Mouse (Mus musculus) heart, embryonic 15.5 days (tissue): ENCODE data around the gene Khnyn. TPM values are rescaled to one million over a fixed set of nuclear protein-coding genes. Genes with fewer than 3 reads are reported as not detected.

ENCODE experiments used
- ATAC-seq: fragments of 200-750 bp; cut with Nextera tagmentation; replicated peaks from 2 replicates; pipeline ENCODE4 v1.8.0; 2017; ENCODE audit warnings: low read depth, moderate TSS enrichment; ENCODE audit not compliant: insufficient number of reproducible peaks, insufficient read depth, low FRiP score
- H3K27ac ChIP-seq: fragments of 300-500 bp; sonication (generic); 2 replicates; pipeline ENCODE4 v1.5.1; 2015; ENCODE audit warnings: mild to moderate bottlenecking, inconsistent platforms
- H3K27me3 ChIP-seq: fragments of 300-500 bp; sonication (generic); 2 replicates; pipeline ENCODE4 v1.6.1; 2015; ENCODE audit warnings: inconsistent platforms
- H3K36me3 ChIP-seq: fragments of 300-500 bp; sonication (generic); 2 replicates; pipeline ENCODE4 v1.6.1; 2015; ENCODE audit warnings: mild to moderate bottlenecking, inconsistent platforms
- H3K4me1 ChIP-seq: fragments of 300-500 bp; sonication (generic); replicated peaks from 2 replicates; pipeline ENCODE4 v1.6.1; 2015; ENCODE audit warnings: inconsistent platforms
- H3K4me2 ChIP-seq: fragments of 300-500 bp; sonication (generic); 2 replicates; pipeline ENCODE4 v1.6.1; 2015; ENCODE audit warnings: inconsistent platforms, mild to moderate bottlenecking, moderate library complexity
- H3K4me3 ChIP-seq: fragments of 300-500 bp; sonication (generic); 2 replicates; pipeline ENCODE4 v1.5.1; 2015; ENCODE audit warnings: mild to moderate bottlenecking, inconsistent platforms
- H3K9ac ChIP-seq: fragments of 300-500 bp; sonication (generic); 2 replicates; pipeline ENCODE4 v1.6.1; 2015; ENCODE audit warnings: mild to moderate bottlenecking, inconsistent platforms
- H3K9me3 ChIP-seq: fragments of 300-500 bp; sonication (generic); replicated peaks from 2 replicates; pipeline ENCODE4 v1.6.1; 2016; ENCODE audit warnings: inconsistent platforms
- WGBS: fragments of 180-500 bp; shearing (Covaris S2); methylation state at CpG from one replicate; pipeline ENCODE4 v1.1.7; 2015; ENCODE audit warnings: mixed read lengths; 5-methylcytosine and 5-hydroxymethylcytosine counted together
- polyA plus RNA-seq: library from polyadenylated mRNA; unstranded; fragments of >200 nt; fragmentation: Nextera tagmentation; extraction: Ambion mirVana; gene quantifications from 2 replicates; pipeline ENCODE4 v1.2.1, GENCODE M21; 2015

The Khnyn gene
- polyA plus RNA-seq, 1 experiment from 2014 or later: 9.2 TPM

GRCm38 (mm10) chr14:55873714-55874683, 10.7 kb upstream of the Khnyn start:
- H3K4me2 ChIP-seq: peak overlapping the region; percentile 40
- ATAC-seq: peak; percentile 58
- WGBS: 13% methylated on average over 30 of the region's 30 CpGs
- peaks cover 29% of the 10 kb centered on the region for H3K4me1 ChIP-seq
- peak overlapping the region; percentile 17; the same call in 1 of the 2 replicates for H3K4me3 ChIP-seq
- no peaks in the 10 kb centered on the region for H3K9me3 ChIP-seq
- no peak overlapping the region for H3K27ac ChIP-seq
- H3K36me3 ChIP-seq: peaks cover 33% of the 10 kb centered on the region
- no peaks in the 10 kb centered on the region for H3K27me3 ChIP-seq
- peak overlapping the region; percentile 29; the same call in 1 of the 2 replicates for H3K9ac ChIP-seq

DNA sequence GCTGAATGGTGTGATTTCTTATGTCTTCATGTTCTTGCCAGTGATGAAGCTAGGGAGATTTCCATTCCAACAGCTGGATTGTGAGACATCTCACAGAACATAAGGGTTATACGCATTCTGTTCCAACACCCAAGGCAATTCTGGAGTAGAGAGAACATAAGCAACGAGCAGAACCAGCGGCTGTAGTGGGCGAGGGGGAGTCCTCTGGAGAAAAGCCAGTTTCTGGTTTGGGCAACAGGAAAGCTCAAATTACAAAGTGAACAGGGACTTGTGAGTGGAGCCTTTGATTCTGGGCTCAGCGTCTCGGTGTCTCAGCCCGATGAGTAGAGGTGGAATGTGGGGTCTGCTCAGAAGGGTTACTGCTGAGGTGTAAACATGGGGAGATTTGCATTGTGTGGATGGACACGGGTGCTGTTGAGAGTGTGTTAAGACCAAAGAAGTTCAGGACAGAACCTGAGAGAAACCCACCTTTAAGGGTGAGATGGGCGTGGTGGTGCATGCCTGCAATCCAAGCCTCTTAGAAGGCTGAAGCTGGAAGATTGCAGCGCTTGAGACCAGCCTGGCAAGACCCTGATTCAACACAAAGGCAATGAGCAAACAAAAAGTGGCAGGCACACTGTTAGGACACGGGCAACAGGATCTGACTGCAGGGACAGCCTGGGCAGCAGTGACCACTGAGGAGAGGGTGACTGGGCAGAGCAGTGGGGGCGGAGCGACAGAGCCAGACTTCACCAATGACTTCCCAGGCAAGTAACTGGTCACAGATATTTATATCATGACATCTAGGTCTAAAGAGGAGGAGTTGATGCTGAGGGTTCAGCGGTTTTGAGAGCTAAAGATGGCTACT, 7.1 kb upstream of the Khnyn start:
- Histone ChIP-seq H3K27ac (no peak overlapping the region), H3K4me2 (peak overlapping the region; percentile 30), H3K27me3 (no peaks in the 10 kb centered on the region), H3K4me1 (peaks cover 29% of the 10 kb centered on the region), H3K4me3 (no peak overlapping the region), H3K9ac (no peak overlapping the region), H3K9me3 (no peaks in the 10 kb centered on the region), H3K36me3 (no peaks in the 10 kb centered on the region)
- 12% methylated on average over 14 of the region's 14 CpGs for WGBS
- ATAC-seq: no peak

GRCm38 (mm10) chr14:55878316-55878940, 6.3 kb upstream of the Khnyn start:
- H3K36me3 ChIP-seq: no peaks in the 10 kb centered on the region
- H3K9me3 ChIP-seq: no peaks in the 10 kb centered on the region
- H3K4me3 ChIP-seq: no peak overlapping the region
- no peak overlapping the region; the same call in 1 of the 2 replicates for H3K4me2 ChIP-seq
- H3K4me1 ChIP-seq: peaks cover 23% of the 10 kb centered on the region
- H3K27me3 ChIP-seq: no peaks in the 10 kb centered on the region
- H3K27ac ChIP-seq: no peak overlapping the region
- no peak overlapping the region for H3K9ac ChIP-seq
- no peak for ATAC-seq
- WGBS: 13% methylated on average over 7 of the region's 7 CpGs

DNA sequence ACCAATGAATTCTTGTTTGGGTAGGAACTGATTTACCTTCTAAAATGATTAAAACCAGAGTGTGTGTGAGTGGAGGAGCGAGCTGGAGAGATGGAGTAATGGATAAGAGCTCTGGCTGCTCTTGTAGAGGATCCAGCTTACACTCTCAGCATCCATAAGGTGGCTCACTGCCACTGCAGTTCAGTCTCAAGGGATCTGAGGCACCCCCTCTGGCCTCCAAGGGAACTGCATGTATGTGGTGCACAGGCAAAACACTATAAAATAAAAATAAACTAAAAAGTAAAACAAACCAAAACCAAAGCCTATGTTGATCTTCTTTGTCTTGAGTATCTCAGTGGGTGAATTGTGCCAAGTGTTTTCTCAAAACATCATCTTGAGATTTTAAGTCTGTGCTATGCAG, 5.1 kb upstream of the Khnyn start:
- WGBS: 26% methylated on average over 1 of the region's 1 CpGs

GRCm38 (mm10) chr14:55880982-55881381, 3.8 kb upstream of the Khnyn start:
- no peak overlapping the region for H3K27ac ChIP-seq
- H3K9ac ChIP-seq: no peak overlapping the region
- no peak for ATAC-seq
- no peak overlapping the region for H3K4me2 ChIP-seq
- no peaks in the 10 kb centered on the region for H3K9me3 ChIP-seq
- 69% methylated on average over 8 of the region's 8 CpGs for WGBS
- H3K4me1 ChIP-seq: peaks cover 29% of the 10 kb centered on the region
- H3K27me3 ChIP-seq: no peaks in the 10 kb centered on the region
- no peaks in the 10 kb centered on the region for H3K36me3 ChIP-seq
- H3K4me3 ChIP-seq: no peak overlapping the region

More for the DNA sequence above, 5.1 kb upstream of the Khnyn start:
- Histone ChIP-seq H3K36me3 (no peaks in the 10 kb centered on the region), H3K27ac (no peak overlapping the region), H3K27me3 (no peaks in the 10 kb centered on the region), H3K9me3 (no peaks in the 10 kb centered on the region), H3K4me3 (no peak overlapping the region), H3K4me1 (peaks cover 23% of the 10 kb centered on the region), H3K4me2 (no peak overlapping the region), H3K9ac (no peak overlapping the region)
- no peak for ATAC-seq

- H3K4me1 ChIP-seq: peaks cover 41% of the 10 kb centered on the region
- no peaks in the 10 kb centered on the region for H3K27me3 ChIP-seq
- WGBS: 56% methylated on average over 6 of the region's 6 CpGs
- no peak overlapping the region for H3K27ac ChIP-seq
- no peak overlapping the region for H3K4me2 ChIP-seq
- no peak for ATAC-seq
- peaks cover 6% of the 10 kb centered on the region; the same call in 1 of the 2 replicates for H3K36me3 ChIP-seq
- H3K9ac ChIP-seq: no peak overlapping the region
- H3K9me3 ChIP-seq: no peaks in the 10 kb centered on the region
- no peak overlapping the region for H3K4me3 ChIP-seq
Observed at GRCm38 (mm10) chr14:55882171-55882641, 2.5 kb upstream of the Khnyn start.

DNA sequence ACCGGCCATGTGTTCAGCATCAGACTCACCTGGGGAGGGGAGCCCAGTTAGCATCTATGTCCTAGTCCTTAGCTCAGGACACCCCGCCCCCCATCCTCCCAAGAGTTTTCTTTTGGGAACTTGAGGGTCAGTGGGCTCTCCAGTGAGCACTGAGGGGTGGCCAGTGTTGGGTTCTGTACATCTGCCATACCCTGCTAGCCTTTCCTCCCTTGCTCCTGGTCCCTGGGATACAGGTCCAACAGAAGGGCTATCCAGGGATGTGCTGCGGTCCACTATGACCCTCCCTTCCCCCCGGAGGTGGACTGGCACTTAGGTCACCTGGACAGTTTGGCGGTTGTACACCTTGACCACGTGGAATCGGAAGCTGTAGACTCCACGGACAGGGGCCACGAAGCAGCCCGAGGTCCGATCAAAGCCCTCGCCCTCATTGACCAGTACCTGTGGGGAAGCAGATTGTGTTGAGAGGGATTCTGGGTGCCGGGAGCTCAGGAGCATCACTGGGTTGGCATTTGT, 1.5 kb upstream of the Khnyn start:
- WGBS: 91% methylated on average over 13 of the region's 13 CpGs
- H3K9ac ChIP-seq: no peak overlapping the region
- no peaks in the 10 kb centered on the region for H3K9me3 ChIP-seq
- H3K36me3 ChIP-seq: peaks cover 16% of the 10 kb centered on the region
- H3K4me1 ChIP-seq: peaks cover 35% of the 10 kb centered on the region
- no peak for ATAC-seq
- H3K27me3 ChIP-seq: no peaks in the 10 kb centered on the region
- no peak overlapping the region for H3K4me3 ChIP-seq
- H3K27ac ChIP-seq: no peak overlapping the region
- no peak overlapping the region for H3K4me2 ChIP-seq

GRCm38 (mm10) chr14:55883663-55884062, 1.1 kb upstream of the Khnyn start:
- Histone ChIP-seq H3K27ac (peak overlapping the region; percentile 97), H3K9ac (no peak overlapping the region), H3K9me3 (no peaks in the 10 kb centered on the region), H3K36me3 (peaks cover 20% of the 10 kb centered on the region), H3K4me2 (peak overlapping the region; percentile 68; the same call in 1 of the 2 replicates), H3K4me1 (peaks cover 31% of the 10 kb centered on the region), H3K27me3 (no peaks in the 10 kb centered on the region), H3K4me3 (no peak overlapping the region)
- ATAC-seq: no peak
- 84% methylated on average over 12 of the region's 12 CpGs for WGBS

GRCm38 (mm10) chr14:55884166-55884565, 581 bp upstream of the Khnyn start, which contains the start of gene Cbln3:
Gene Cbln3, minus strand, starts transcription at chr14:55884392.
- H3K4me2 ChIP-seq: peak within 1 kb of the TSS; percentile 68
- peak within 1 kb of the TSS; percentile 86 for H3K4me3 ChIP-seq
- peak; percentile 66 for ATAC-seq
- H3K9me3 ChIP-seq: no peaks in the 10 kb centered on the region
- peaks cover 30% of the 10 kb centered on the region for H3K4me1 ChIP-seq
- H3K27me3 ChIP-seq: no peaks in the 10 kb centered on the region
- H3K36me3 ChIP-seq: peaks cover 25% of the 10 kb centered on the region
- H3K27ac ChIP-seq: peak within 1 kb of the TSS; percentile 97
- 21% methylated on average over 4 of the region's 4 CpGs for WGBS
- H3K9ac ChIP-seq: peak within 1 kb of the TSS; percentile 89

DNA sequence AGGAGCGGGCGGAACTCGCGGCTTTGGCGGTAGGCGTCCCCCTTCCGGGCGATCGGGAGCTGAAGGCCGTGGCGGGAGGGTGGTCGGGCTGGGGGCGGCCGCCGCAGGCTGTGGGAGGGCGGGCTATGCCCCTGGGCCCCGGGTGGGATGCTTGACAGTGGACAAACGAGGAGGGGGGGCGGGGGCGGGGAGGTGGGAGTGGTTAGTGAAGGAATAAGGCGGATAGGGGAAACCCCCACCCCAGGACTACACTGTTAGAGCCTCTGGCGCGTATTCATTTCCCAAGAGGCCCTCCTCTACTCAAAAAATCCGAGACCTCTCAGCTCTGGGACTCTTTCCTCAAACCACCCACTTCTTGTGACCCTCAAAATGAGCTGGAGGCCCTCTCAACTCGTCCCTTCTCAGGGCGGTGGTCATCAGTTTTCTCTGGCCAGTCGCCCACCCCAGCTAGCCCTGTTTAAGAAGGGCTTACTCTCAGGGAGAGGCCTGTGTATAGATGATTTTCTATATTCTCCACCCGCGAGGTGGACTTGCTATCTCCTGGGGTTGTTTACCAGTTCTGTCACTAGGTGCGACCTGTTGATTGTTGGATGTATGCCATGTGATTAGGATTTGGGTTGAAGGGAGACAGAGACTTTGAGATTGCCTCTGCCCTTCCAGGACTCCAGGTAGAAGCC, 505 bp downstream of the Khnyn start:
- Histone ChIP-seq H3K4me3 (peak overlapping the region; percentile 86), H3K36me3 (peaks cover 36% of the 10 kb centered on the region), H3K9ac (peak overlapping the region; percentile 89), H3K9me3 (no peaks in the 10 kb centered on the region), H3K4me1 (peaks cover 30% of the 10 kb centered on the region), H3K27ac (peak overlapping the region; percentile 97), H3K4me2 (peak overlapping the region; percentile 68), H3K27me3 (no peaks in the 10 kb centered on the region)
- peak; percentile 50 for ATAC-seq
- WGBS: 0% methylated on average over 17 of the region's 30 CpGs
